Mouse (Mus musculus): ENCODE results near the gene 4930447C04Rik. TPM values are rescaled to one million over a fixed set of nuclear protein-coding genes. Genes with fewer than 3 reads are reported as not detected.

The 4930447C04Rik gene
- polyA plus RNA-seq (2015; fragmentation: Nextera tagmentation; extraction: Ambion mirVana): 7.4 and 9.7 TPM in 2 replicates

DNA sequence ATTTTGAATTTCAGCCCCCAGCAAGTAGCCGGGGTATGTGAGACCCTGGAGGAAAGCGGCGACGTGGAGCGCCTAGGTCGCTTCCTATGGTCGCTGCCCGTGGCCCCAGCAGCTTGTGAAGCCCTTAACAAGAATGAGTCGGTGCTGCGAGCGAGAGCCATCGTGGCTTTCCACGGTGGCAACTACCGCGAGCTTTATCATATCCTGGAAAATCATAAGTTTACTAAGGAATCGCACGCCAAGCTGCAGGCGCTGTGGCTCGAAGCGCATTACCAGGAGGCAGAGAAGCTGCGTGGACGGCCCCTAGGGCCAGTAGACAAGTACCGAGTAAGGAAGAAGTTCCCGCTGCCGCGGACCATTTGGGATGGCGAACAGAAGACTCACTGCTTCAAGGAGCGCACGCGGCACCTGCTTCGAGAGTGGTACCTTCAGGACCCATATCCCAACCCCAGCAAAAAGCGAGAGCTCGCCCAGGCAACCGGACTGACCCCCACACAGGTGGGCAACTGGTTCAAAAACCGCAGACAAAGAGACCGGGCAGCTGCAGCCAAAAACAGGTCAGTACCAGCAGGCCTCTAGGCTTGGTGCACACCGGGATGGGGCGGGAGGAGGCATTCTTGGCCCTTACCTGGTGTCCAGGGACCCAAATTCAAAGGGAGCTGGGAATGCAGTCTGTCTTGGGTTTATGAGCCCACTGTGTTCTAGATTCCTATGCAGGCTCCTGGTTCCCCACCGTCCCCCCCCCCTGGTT lies at the start of gene 4930447C04Rik:
TSS of gene 4930447C04Rik (minus strand) at position 704 of the 751 bp plus-strand sequence.
- ATAC-seq (ENCODE audit: low FRiP score): no peak
- H3K4me2 ChIP-seq: peak within 1 kb of the TSS; percentile 15; the same call in 1 of the 2 replicates
- peak within 1 kb of the TSS; percentile 12; the same call in 1 of the 2 replicates for H3K4me3 ChIP-seq (replicated peaks)
- H3K27ac ChIP-seq (replicated peaks): no peak within 1 kb of the TSS
- H3K9ac ChIP-seq (replicated peaks): no peak within 1 kb of the TSS
- WGBS: 1% methylated on average over 39 of the region's 39 CpGs
- H3K27me3 ChIP-seq (replicated peaks): peaks cover 93% of the 10 kb centered on the region
- H3K9me3 ChIP-seq (replicated peaks): no peaks in the 10 kb centered on the region
- H3K4me1 ChIP-seq: peaks cover 14% of the 10 kb centered on the region
- H3K36me3 ChIP-seq: no peaks in the 10 kb centered on the region

DNA sequence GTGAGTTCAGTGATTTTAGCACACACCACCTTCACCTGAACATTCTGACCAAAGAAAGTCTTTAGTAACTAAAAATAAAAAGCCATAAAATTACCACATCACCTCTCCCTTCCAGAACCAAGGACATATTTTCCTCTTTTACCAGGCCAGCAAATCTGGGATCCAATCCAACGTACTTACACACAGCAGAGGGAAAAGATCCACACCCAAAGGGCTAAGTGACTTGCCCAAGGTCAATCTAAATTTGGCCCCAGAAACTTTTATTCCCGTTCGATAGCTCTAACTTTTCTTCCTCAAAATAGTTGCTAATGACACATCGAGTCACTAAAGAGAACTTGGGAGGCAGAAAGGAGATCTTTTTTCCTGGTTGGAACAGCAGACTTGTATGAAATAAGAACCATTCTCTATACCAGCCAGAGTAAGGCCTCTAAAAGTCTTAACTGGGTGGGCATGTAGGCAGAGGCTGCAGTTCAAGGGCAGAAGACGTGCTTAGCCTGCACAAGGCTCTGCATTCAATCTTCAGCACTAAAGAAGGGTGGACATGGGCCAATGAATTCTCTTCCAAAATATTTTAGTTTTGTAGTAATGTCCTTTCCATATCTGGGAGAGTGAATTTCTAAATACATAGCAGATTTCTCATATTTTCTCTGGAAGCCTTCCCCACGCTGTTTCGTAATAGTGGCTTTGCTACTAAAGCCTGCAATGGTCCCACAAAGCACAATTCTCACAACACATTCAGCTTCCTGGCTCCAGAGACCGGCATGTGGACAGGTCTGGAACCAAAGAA lies 42.7 kb upstream of the 4930447C04Rik start:
- Histone ChIP-seq H3K27me3 (replicated peaks) (no peaks in the 10 kb centered on the region), H3K4me3 (replicated peaks) (no peak overlapping the region), H3K9ac (replicated peaks) (no peak overlapping the region), H3K27ac (replicated peaks) (no peak overlapping the region), H3K4me2 (no peak overlapping the region), H3K9me3 (replicated peaks) (no peaks in the 10 kb centered on the region), H3K4me1 (no peaks in the 10 kb centered on the region), H3K36me3 (no peaks in the 10 kb centered on the region)
- 87% methylated on average over 8 of the region's 8 CpGs for WGBS
- no peak for ATAC-seq (ENCODE audit: low FRiP score)

DNA sequence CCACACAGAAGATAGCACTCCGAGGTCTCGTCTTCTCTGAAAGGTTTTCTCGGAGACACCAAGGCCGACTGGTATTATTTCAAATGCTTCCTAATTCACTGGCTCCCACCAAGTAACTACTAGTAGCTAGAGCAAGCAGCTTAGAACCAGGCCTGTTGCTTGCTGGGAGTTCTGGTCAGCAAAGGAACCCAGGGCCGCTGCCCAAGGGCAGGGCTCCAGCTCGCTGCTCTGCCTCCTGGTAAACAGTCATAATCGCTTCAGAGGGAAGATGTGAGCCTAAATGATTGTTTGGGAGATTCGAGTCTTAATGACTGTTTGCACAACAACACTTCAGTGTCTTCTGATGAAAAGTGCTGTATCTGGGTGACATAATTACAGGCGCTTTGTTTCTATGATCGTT lies 42.0 kb upstream of the 4930447C04Rik start:
- Histone ChIP-seq H3K4me1 (no peaks in the 10 kb centered on the region), H3K9me3 (replicated peaks) (no peaks in the 10 kb centered on the region), H3K36me3 (no peaks in the 10 kb centered on the region), H3K27ac (replicated peaks) (no peak overlapping the region), H3K4me2 (no peak overlapping the region), H3K4me3 (replicated peaks) (no peak overlapping the region), H3K27me3 (replicated peaks) (no peaks in the 10 kb centered on the region), H3K9ac (replicated peaks) (no peak overlapping the region)
- 78% methylated on average over 10 of the region's 10 CpGs for WGBS
- no peak for ATAC-seq (ENCODE audit: low FRiP score)

DNA sequence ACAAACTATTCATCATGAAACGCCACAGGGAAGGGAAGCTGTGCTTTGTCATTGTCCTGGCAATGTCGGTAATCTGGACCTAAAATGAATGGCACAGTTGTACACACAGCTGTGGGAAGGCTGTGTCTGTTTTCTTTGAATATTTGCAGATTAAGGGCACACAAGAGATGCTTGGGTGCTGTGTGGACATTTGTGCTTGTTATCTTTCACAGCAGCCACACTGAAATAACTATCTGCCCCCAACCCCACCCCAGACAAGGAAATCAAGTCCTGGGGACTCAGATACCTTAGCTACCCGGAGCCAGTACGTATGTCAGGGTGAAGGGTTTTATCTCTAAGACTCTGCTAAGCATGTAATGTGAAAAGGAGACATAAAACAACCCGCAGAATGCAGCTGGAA lies 38.7 kb upstream of the 4930447C04Rik start:
- H3K36me3 ChIP-seq: no peaks in the 10 kb centered on the region
- peaks cover 11% of the 10 kb centered on the region for H3K27me3 ChIP-seq (replicated peaks)
- WGBS: 70% methylated on average over 5 of the region's 5 CpGs

DNA sequence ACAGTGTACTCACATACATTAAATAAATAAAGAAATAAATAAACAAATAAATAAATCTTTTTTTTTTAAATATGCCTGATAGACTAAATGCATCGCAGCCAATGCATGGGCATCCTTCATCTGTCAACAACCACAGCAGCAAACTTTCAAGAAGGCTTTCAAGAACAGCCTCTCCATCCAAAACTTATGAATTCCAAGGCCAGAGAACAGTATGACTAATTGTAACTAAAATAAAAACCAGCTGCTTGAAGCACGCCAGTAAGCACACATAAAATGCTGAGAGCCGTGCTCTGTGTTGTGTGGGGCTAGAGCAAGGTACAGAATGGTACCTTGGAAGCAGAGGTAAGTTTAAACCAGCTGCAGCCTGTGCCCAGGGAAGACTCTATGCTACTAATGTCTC lies 37.3 kb upstream of the 4930447C04Rik start:
- no peak overlapping the region for H3K4me2 ChIP-seq

More for the DNA sequence above, 38.7 kb upstream of the 4930447C04Rik start:
- no peak overlapping the region for H3K9ac ChIP-seq (replicated peaks)
- ATAC-seq (ENCODE audit: low FRiP score): no peak
- no peaks in the 10 kb centered on the region for H3K9me3 ChIP-seq (replicated peaks)
- no peak overlapping the region for H3K4me3 ChIP-seq (replicated peaks)
- no peak overlapping the region for H3K4me2 ChIP-seq
- H3K4me1 ChIP-seq: 0 out of 2 replicates have a peak, but pooled peaks cover 7% of the 10 kb centered on the region
- no peak overlapping the region for H3K27ac ChIP-seq (replicated peaks)

DNA sequence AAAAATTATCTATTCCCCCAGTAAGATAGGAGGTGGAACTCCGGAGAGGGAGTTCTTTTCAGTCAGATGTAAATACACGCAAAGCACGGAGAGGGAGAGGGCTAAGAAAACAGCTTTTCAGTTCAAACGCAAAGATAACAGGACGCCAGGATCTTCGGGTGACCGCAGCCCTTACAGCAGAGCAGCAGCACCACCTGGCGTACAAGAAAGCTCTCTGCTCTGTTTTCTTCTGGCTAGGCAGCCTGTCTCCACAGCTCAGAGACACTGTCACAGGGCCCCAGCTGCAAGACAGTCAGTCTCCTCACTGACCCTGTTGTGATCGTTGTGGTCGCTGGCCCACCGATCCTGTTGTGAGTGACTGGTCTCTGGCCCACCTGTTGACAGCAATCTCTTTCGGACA lies 36.1 kb upstream of the 4930447C04Rik start:
- Histone ChIP-seq H3K9me3 (replicated peaks) (no peaks in the 10 kb centered on the region), H3K9ac (replicated peaks) (0 out of 2 replicates have a peak overlapping the region, but pooled peaks have one; percentile 32), H3K36me3 (no peaks in the 10 kb centered on the region), H3K27ac (replicated peaks) (no peak overlapping the region), H3K27me3 (replicated peaks) (peaks cover 21% of the 10 kb centered on the region), H3K4me1 (0 out of 2 replicates have a peak, but pooled peaks cover 7% of the 10 kb centered on the region), H3K4me2 (peak overlapping the region; percentile 49), H3K4me3 (replicated peaks) (no peak overlapping the region)
- peak; percentile 75; the same call in 1 of the 2 replicates for ATAC-seq (ENCODE audit: low FRiP score)
- WGBS: under 1% methylated on average over 12 of the region's 12 CpGs

More for the DNA sequence above, 37.3 kb upstream of the 4930447C04Rik start:
- no peak for ATAC-seq (ENCODE audit: low FRiP score)
- no peak overlapping the region for H3K9ac ChIP-seq (replicated peaks)
- no peak overlapping the region for H3K4me3 ChIP-seq (replicated peaks)
- H3K36me3 ChIP-seq: no peaks in the 10 kb centered on the region
- 85% methylated on average over 3 of the region's 3 CpGs for WGBS
- H3K27me3 ChIP-seq (replicated peaks): peaks cover 16% of the 10 kb centered on the region
- 0 out of 2 replicates have a peak, but pooled peaks cover 7% of the 10 kb centered on the region for H3K4me1 ChIP-seq
- no peak overlapping the region for H3K27ac ChIP-seq (replicated peaks)
- H3K9me3 ChIP-seq (replicated peaks): no peaks in the 10 kb centered on the region

DNA sequence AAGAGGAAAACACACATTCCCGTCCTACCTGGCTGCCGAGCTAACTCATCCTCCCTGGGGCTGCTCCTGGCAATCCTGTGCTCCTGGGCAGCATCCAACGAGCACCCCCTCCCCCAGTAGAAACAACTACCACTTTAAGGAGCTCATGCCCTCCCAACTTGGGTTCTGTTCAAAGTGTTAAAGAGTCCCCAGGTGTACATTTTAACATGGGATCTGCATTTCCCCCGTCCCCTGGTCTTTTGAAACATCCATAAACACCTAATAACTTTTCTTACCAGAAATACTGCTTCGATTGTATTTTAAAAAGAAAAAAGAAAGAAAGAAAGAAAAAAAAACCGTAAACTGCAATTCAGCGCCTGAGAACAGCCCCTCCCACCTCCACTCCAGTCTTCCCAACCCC lies 35.6 kb upstream of the 4930447C04Rik start:
- no peaks in the 10 kb centered on the region for H3K9me3 ChIP-seq (replicated peaks)
- WGBS: 5% methylated on average over 7 of the region's 7 CpGs
- 0 out of 2 replicates have a peak, but pooled peaks cover 7% of the 10 kb centered on the region for H3K4me1 ChIP-seq
- H3K27ac ChIP-seq (replicated peaks): no peak overlapping the region
- H3K9ac ChIP-seq (replicated peaks): no peak overlapping the region
- no peaks in the 10 kb centered on the region for H3K36me3 ChIP-seq
- H3K4me2 ChIP-seq: peak overlapping the region; percentile 49
- ATAC-seq (ENCODE audit: low FRiP score): no peak
- H3K4me3 ChIP-seq (replicated peaks): no peak overlapping the region
- H3K27me3 ChIP-seq (replicated peaks): peaks cover 21% of the 10 kb centered on the region

DNA sequence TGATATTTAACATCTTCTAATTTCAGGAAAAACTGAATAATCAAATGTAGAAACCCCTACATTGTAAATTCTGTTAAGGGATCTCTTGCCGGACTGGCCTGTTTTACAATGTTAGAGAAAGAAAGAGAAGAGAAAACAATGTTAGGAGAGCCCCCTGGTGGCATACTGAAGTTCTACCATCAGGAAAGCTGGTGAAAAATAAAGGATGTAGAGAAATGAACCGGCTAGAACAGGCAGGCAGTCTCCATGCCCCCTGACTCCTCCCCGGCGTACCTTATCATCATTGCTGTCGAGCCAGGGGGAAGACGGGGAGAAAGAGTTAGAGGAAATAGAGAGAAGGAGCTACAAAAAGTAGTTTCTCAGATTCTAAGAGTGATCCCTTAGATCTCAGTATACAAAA lies 32.6 kb upstream of the 4930447C04Rik start:
- no peak overlapping the region for H3K4me3 ChIP-seq (replicated peaks)
- H3K9ac ChIP-seq (replicated peaks): no peak overlapping the region
- H3K36me3 ChIP-seq: no peaks in the 10 kb centered on the region
- H3K9me3 ChIP-seq (replicated peaks): no peaks in the 10 kb centered on the region
- 15% methylated on average over 6 of the region's 6 CpGs for WGBS
- H3K27me3 ChIP-seq (replicated peaks): peaks cover 23% of the 10 kb centered on the region
- H3K27ac ChIP-seq (replicated peaks): no peak overlapping the region
- no peak for ATAC-seq (ENCODE audit: low FRiP score)
- 0 out of 2 replicates have a peak, but pooled peaks cover 7% of the 10 kb centered on the region for H3K4me1 ChIP-seq
- H3K4me2 ChIP-seq: no peak overlapping the region

DNA sequence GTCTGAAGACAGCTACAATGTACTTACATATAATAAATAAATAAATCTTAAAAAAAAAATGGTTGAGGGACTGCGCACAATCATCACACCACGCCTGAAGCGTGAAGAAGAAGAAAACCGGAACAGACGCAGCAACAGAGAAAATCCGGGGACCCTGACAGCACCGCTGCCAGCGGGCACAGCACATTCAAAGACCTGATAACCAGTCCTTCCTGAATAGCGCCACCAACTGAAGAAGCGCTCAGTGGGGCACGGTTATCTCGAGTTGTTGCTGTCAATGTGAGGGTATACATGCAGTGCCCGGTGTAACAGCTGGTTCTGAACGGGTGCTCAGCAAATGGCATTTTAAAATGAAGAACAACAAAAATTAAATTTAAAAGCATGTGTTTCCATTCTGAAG lies 30.0 kb upstream of the 4930447C04Rik start:
- no peaks in the 10 kb centered on the region for H3K36me3 ChIP-seq
- no peaks in the 10 kb centered on the region for H3K4me1 ChIP-seq
- no peak for ATAC-seq (ENCODE audit: low FRiP score)
- no peak overlapping the region for H3K27ac ChIP-seq (replicated peaks)
- no peak overlapping the region for H3K9ac ChIP-seq (replicated peaks)
- 69% methylated on average over 14 of the region's 14 CpGs for whole genome bisulfite sequencing
- no peak overlapping the region for H3K4me3 ChIP-seq (replicated peaks)
- H3K4me2 ChIP-seq: no peak overlapping the region
- no peaks in the 10 kb centered on the region for H3K9me3 ChIP-seq (replicated peaks)
- H3K27me3 ChIP-seq (replicated peaks): peaks cover 21% of the 10 kb centered on the region

DNA sequence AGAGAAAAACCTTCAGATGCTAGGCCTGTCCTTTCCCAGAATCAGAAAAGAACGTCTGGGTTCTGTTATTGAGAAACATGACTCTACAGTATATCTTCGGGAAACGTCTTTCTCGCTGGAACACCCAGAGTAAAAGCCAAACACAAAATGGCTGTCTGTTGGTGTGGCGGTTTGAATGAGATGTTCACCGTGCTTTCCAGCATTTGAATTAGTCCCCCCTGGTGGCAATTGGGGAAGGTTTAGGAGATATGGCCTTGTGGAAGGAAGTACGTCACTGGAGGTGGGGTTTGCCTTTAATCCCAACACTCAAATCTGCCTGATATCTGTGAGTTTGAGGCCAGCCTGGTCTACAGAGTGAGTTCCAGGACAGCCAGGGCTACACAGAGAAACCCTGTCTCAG lies 27.0 kb upstream of the 4930447C04Rik start:
- no peak overlapping the region for H3K4me2 ChIP-seq
- H3K9me3 ChIP-seq (replicated peaks): no peaks in the 10 kb centered on the region
- no peaks in the 10 kb centered on the region for H3K4me1 ChIP-seq
- no peak for ATAC-seq (ENCODE audit: low FRiP score)
- H3K9ac ChIP-seq (replicated peaks): no peak overlapping the region
- H3K4me3 ChIP-seq (replicated peaks): no peak overlapping the region
- WGBS: 85% methylated on average over 7 of the region's 7 CpGs
- H3K36me3 ChIP-seq: no peaks in the 10 kb centered on the region
- peaks cover 10% of the 10 kb centered on the region; the same call in 1 of the 2 replicates for H3K27me3 ChIP-seq (replicated peaks)
- H3K27ac ChIP-seq (replicated peaks): no peak overlapping the region

DNA sequence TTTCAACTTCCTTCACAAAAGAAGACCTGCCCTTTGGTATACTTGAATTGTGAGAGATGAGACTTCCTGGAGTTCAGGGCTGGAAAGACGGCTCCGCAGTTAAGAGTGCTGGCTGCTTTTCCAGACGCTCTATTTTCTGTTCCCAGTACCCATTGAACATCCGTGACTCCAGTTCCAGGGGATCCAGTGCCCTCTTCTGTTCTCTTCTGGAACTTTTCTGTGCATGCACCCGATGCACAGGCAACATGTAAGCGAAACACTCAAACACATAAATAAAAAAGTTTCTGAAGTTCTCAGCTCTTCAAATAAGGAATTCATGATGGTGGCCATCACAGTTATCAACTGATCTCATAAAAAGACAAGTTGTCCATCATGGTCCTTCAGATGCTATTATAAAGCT lies 22.2 kb upstream of the 4930447C04Rik start:
- H3K9ac ChIP-seq (replicated peaks): no peak overlapping the region
- WGBS: 57% methylated on average over 6 of the region's 6 CpGs
- H3K4me3 ChIP-seq (replicated peaks): no peak overlapping the region
- peaks cover 4% of the 10 kb centered on the region; the same call in 1 of the 2 replicates for H3K27me3 ChIP-seq (replicated peaks)
- no peaks in the 10 kb centered on the region for H3K36me3 ChIP-seq
- H3K4me1 ChIP-seq: no peaks in the 10 kb centered on the region
- no peak overlapping the region for H3K4me2 ChIP-seq
- no peaks in the 10 kb centered on the region for H3K9me3 ChIP-seq (replicated peaks)
- no peak overlapping the region for H3K27ac ChIP-seq (replicated peaks)
- no peak for ATAC-seq (ENCODE audit: low FRiP score)

All from neural tube, embryonic 15.5 days (tissue).